Mouse (Mus musculus): ENCODE data around the gene Calr.

DNA sequence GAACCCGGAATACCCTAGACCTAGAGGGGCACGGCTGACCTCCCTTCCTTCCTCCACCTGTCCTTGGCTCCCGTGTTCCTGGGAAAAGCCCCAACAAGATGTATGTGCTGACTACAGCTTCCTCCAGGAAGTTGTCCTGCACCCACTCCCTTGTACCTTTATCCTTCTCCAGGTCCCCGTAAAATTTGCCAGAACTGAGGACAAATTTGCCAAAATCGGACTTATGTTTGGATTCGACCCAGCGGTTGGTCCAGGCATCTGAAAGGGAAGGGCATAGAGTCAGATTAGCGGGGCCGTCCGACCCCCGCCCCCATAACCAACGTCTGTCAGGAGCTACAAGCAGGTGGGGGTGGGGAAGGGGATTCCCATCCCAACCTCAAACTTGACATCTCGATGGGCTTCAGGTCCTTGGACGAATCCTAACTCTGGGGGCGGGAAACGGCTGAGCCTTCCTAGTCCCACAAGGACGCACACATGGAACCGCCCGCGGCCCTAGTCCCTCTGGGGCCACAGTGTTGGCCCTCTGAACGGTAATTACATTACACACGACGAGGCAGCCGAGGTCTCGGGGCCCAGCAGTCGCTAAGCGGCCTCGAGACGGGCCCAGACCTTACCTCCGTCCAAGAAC, 526 bp downstream of the Calr start:
- TF ChIP-seq MYOD1 (IDR thresholded peaks at IDR 0.05; ENCODE audit: control insufficient read depth in 1 of 3, insufficient read length in 2 of 3, low read depth in 2 of 3): no peak
- no peak for TF ChIP-seq MYOG (IDR thresholded peaks at IDR 0.05; ENCODE audit: control insufficient read depth in 1 of 3, insufficient read depth in 1 of 3, insufficient read length in 2 of 3, low read depth in 2 of 3)
- no peak for TF ChIP-seq E2F4 (IDR thresholded peaks at IDR 0.05; ENCODE audit: insufficient read depth)
- TF ChIP-seq POLR2A (IDR thresholded peaks at IDR 0.05; ENCODE audit: insufficient read length, low read depth): no peak
